Mouse (Mus musculus) left cerebral cortex, adult 18-20 months (tissue): ENCODE results near the gene Mief2. TPM values are rescaled to one million over a fixed set of nuclear protein-coding genes. Genes with fewer than 3 reads are reported as not detected.

ENCODE experiments used
- DNase-seq, 2 experiments: peaks; one replicate each; pipeline ENCODE4 v3.0.0; 2021 to 2022; ENCODE audit warnings: low spot score in 2 of 2, mixed read lengths in 1 of 2
- total RNA-seq, 2 experiments: library from RNA; stranded (reverse); gene quantifications; 2 replicates each; pipeline ENCODE4 v1.2.3; 2021

The Mief2 gene
- total RNA-seq, 2 experiments from 2014 or later, result 19.5 to 19.9 TPM

GRCm38 (mm10) chr11:60712639-60713255 lies 15.5 kb upstream of the Mief2 start:
- DNase-seq, result no peak

GRCm38 (mm10) chr11:60715833-60716232 lies 12.4 kb upstream of the Mief2 start:
- DNase-seq, result no peak

GRCm38 (mm10) chr11:60719263-60719662 lies 8.9 kb upstream of the Mief2 start:
- DNase-seq, result no peak

GRCm38 (mm10) chr11:60726601-60727391 lies 1.4 kb upstream of the Mief2 start, which contains the start of gene Flii:
TSS of gene Flii (minus strand) at chr11:60727263.
- DNase-seq, result peak; percentile 77 to 80

- no peak for DNase-seq
These were observed 632 bp upstream of the Mief2 start for GRCm38 (mm10) chr11:60727392-60728140.

- DNase-seq, result no peak
These were observed 1.0 kb downstream of the Mief2 start for GRCm38 (mm10) chr11:60729217-60729641.

GRCm38 (mm10) chr11:60730169-60730568 lies 2.0 kb downstream of the Mief2 start:
- DNase-seq, result no peak

- DNase-seq, result no peak
These were observed 3.1 kb downstream of the Mief2 start for GRCm38 (mm10) chr11:60731251-60731650.

- DNase-seq, result no peak
These were observed 6.0 kb downstream of the Mief2 start for GRCm38 (mm10) chr11:60734206-60734605.

- DNase-seq, result no peak
These were observed 7.0 kb downstream of the Mief2 start for GRCm38 (mm10) chr11:60735191-60735590.

- DNase-seq, result no peak
These were observed 8.3 kb downstream of the Mief2 start for GRCm38 (mm10) chr11:60736491-60736890.

- no peak for DNase-seq
These were observed 9.3 kb downstream of the Mief2 start for GRCm38 (mm10) chr11:60737450-60737849.

- no peak for DNase-seq
These were observed 12.1 kb downstream of the Mief2 start for GRCm38 (mm10) chr11:60740321-60740720.

- no peak for DNase-seq
These were observed 27.4 kb downstream of the Mief2 start for GRCm38 (mm10) chr11:60755570-60755969.

GRCm38 (mm10) chr11:60761681-60762080 lies 33.5 kb downstream of the Mief2 start:
- DNase-seq, result no peak

GRCm38 (mm10) chr11:60766969-60767368 lies 38.8 kb downstream of the Mief2 start:
- no peak for DNase-seq

GRCm38 (mm10) chr11:60769322-60769721 lies 41.1 kb downstream of the Mief2 start:
- DNase-seq, result no peak

- DNase-seq, result no peak
These were observed 42.6 kb downstream of the Mief2 start for GRCm38 (mm10) chr11:60770776-60771175.

GRCm38 (mm10) chr11:60772161-60772560 lies 44.0 kb downstream of the Mief2 start:
- no peak for DNase-seq

GRCm38 (mm10) chr11:60774158-60774689 lies 46.0 kb downstream of the Mief2 start:
- no peak for DNase-seq

- no peak for DNase-seq
These were observed 46.6 kb downstream of the Mief2 start for GRCm38 (mm10) chr11:60774841-60775240.

GRCm38 (mm10) chr11:60775578-60775977 lies 47.4 kb downstream of the Mief2 start:
- no peak for DNase-seq
